Mouse (Mus musculus) spleen, adult 2 months (tissue): ENCODE measurements around the gene Slc25a22.

ENCODE experiments used
- CTCF ChIP-seq: fragments of 200-500 bp; IDR thresholded peaks from 2 replicates; pipeline ENCODE4 v1.5.1; 2011; ENCODE audit warnings: mild to moderate bottlenecking, inconsistent platforms; ENCODE audit not compliant: insufficient read depth, insufficient read length, insufficient replicate concordance; ENCODE audit errors: extremely low read depth
- POLR2A ChIP-seq: fragments of 200-500 bp; IDR thresholded peaks from 2 replicates; pipeline ENCODE4 v1.6.1; 2011; ENCODE audit warnings: low read depth, low read length, inconsistent platforms

- TF ChIP-seq POLR2A (no peak), CTCF (no peak)
Observed at GRCm38 (mm10) chr7:141431434-141432185, 6.1 kb downstream of the Slc25a22 start.
